Mouse (Mus musculus) large intestine, adult 2 months (tissue): ENCODE results near the gene Tmem208. TPM values are rescaled to one million over a fixed set of nuclear protein-coding genes. Genes with fewer than 3 reads are reported as not detected.

Source experiments
- DNase-seq: peaks from one replicate; pipeline ENCODE4 v3.0.0-alpha.2; 2012; ENCODE audit warnings: low read depth, low spot score
- WGBS: fragments of 180-500 bp; shearing (Covaris S2); methylation state at CpG from one replicate; pipeline ENCODE4 v1.1.7; 2018; 5-methylcytosine and 5-hydroxymethylcytosine counted together
- polyA plus RNA-seq: library from polyadenylated mRNA; depleted of rRNA; stranded (reverse); fragments of >200 nt; gene quantifications from 2 replicates; pipeline ENCODE4 v1.2.3, GENCODE M21; 2012

Tmem208 gene
- polyA plus RNA-seq, 1 experiment: 134 TPM

GRCm38 (mm10) chr8:105317941-105318340 lies 8.2 kb upstream of the Tmem208 start:
- DNase-seq: no peak
- 74% methylated on average over 4 of the region's 4 CpGs for WGBS

DNA sequence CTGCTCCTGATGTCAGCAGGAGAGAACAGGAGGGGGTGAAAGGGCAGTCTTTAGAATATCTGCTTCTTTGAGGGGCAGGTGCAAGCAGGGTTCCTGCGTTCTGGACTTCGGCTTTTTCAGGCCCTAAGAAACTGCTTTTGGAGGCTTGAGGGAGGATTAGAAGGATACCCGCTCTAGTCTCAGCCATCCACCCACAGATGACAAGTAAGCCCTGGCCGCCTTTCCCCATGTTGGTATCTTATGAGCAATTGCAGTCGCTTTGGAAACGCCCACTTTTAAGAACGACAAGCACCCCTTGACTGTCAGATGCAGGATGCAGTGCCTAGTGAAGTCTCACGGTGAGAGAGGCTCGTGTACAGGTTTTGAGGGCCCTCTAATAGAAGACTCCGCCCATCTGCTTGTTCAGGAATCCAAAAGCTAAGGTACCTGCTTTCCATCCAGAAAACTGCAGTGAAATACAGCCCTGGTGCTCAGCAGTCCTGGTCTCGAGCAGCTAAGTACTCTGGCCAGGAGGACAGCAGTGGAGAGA lies 7.4 kb upstream of the Tmem208 start:
- no peak for DNase-seq
- WGBS: 83% methylated on average over 11 of the region's 11 CpGs

GRCm38 (mm10) chr8:105323183-105323582 lies 3.0 kb upstream of the Tmem208 start:
- no peak for DNase-seq
- WGBS: 86% methylated on average over 4 of the region's 4 CpGs

- WGBS: 0% methylated on average over 12 of the region's 12 CpGs
- no peak for DNase-seq
Measured at GRCm38 (mm10) chr8:105325641-105326093, 487 bp upstream of the Tmem208 start.

DNA sequence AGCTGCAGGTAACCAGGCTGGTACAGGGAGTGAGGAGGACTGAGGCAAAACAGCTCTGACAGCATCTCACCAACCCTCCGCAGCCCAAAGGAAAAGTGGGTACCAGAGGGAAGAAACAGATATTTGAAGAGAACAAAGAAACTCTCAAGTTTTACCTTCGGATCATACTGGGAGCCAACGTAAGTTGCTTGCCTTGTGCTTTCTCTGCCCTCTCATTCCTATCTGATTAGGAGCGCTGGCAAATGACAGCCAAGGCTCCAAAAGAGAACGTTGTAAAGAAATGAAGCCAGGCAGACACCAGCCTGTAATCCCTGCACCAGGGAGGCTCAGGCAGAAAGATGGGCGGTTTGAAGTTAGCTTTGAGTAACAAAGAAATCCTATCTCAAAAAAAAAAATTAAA lies 814 bp downstream of the Tmem208 start:
- 20% methylated on average over 6 of the region's 6 CpGs for WGBS
- DNase-seq: no peak

GRCm38 (mm10) chr8:105330325-105330724 lies 4.2 kb downstream of the Tmem208 start:
- DNase-seq: no peak
- 56% methylated on average over 12 of the region's 12 CpGs for WGBS

GRCm38 (mm10) chr8:105331469-105331868 lies 5.3 kb downstream of the Tmem208 start:
- 93% methylated on average over 22 of the region's 22 CpGs for WGBS
- DNase-seq: no peak

DNA sequence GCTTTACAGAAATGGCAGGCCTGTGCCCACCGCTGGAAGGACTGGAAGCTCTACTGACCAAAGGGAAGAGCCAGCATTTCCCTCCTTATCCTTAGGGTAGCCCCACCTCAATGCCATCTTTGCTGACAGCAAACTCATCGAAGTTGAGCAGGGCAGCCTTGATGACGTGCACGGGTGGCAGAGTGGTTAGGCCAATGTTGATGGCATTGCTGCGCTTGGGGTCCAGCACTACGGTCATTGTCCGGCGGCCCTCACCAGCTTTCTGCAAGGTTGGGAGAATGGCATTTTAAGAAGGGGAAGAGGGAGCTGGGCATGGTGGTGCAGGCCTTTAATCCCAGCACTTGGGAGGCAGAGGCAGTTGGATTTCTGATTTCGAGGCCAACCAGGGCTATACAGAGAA lies 5.8 kb downstream of the Tmem208 start:
- 93% methylated on average over 9 of the region's 9 CpGs for WGBS
- no peak for DNase-seq

DNA sequence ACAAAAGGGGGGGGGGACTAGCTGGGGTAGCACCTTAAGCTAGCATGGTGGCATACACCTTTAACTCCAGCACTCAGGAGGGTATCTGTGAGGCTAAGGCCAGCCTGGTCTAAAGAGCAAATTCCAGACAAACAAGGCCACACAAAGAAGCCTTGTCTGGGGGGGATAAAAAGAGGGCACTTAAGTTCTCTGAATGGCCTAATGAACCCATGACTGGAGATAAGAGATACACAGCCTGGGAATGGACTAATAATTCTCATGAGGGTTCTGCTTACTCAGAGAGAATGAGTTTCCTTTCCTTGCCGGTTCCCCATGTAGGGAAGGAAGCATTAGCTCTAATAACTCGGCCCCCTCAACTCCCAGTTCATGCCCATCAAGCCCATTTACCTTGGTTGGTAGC lies 6.4 kb downstream of the Tmem208 start:
- DNase-seq: no peak
- WGBS: 30% methylated on average over 2 of the region's 2 CpGs

- 90% methylated on average over 32 of the region's 32 CpGs for WGBS
Measured at GRCm38 (mm10) chr8:105336373-105337130, 10.4 kb downstream of the Tmem208 start.

GRCm38 (mm10) chr8:105338992-105339391 lies 12.8 kb downstream of the Tmem208 start:
- whole genome bisulfite sequencing: 21% methylated on average over 4 of the region's 4 CpGs
- DNase-seq: no peak

More at GRCm38 (mm10) chr8:105336373-105337130, 10.4 kb downstream of the Tmem208 start:
- no peak for DNase-seq

DNA sequence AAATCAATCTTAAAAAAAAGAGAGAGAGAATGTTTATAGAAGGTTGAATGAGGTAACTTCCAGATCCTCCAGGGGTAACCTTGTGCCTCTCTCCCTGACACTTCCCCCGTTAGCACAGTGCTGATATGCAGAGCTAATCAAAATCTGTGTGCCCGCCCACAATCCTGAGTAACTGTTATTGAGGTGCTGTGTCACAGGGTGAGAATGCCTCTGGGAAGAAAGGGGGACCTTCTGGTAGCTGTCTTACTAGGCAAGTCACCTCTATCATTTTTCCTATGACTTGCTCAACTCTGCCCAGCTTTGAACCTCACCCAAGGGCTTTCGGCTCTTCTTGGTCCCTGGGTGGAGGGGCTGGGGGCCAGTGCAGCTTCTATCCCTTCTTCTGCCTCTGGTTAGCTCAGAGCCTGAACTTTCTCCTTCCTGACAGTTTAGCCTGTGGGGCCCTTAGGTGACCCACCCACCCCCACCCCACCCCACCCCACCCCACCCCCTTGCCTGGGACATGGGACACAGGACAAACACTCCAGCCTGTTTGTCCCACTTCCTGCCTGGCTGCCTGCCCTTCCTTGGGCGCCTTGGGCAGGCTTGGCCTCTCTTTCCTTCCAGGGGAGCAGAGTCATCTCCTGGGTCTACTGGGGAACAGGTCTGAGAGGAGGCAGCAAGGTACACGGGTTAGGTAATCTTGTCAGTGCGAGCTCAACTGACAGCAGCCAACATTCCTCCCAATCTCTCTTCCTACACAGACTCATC lies 13.9 kb downstream of the Tmem208 start:
- 30% methylated on average over 6 of the region's 6 CpGs for WGBS
- no peak for DNase-seq

DNA sequence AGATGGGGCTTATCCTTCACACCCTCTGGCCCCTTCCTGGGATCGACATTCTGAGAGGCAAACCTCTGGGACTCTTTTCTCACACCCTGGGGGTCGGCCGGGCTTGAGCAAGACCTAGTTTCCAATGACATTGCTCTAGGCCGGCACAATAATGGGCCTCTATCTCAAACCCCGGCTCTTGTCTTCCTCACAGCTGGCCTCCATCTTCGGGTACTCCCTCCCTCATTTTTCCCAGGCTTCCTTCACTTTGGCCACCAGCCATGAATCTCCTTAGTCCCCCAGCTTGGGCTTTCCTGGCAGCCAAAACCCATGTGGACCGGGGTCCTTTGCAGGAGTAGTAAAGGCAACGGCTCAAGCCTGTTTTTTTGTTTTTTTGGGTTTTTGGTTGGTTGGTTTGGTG lies 15.2 kb downstream of the Tmem208 start:
- WGBS: 50% methylated on average over 8 of the region's 8 CpGs
- DNase-seq: no peak

GRCm38 (mm10) chr8:105342768-105343167 lies 16.6 kb downstream of the Tmem208 start:
- no peak for DNase-seq
- 48% methylated on average over 4 of the region's 4 CpGs for WGBS

DNA sequence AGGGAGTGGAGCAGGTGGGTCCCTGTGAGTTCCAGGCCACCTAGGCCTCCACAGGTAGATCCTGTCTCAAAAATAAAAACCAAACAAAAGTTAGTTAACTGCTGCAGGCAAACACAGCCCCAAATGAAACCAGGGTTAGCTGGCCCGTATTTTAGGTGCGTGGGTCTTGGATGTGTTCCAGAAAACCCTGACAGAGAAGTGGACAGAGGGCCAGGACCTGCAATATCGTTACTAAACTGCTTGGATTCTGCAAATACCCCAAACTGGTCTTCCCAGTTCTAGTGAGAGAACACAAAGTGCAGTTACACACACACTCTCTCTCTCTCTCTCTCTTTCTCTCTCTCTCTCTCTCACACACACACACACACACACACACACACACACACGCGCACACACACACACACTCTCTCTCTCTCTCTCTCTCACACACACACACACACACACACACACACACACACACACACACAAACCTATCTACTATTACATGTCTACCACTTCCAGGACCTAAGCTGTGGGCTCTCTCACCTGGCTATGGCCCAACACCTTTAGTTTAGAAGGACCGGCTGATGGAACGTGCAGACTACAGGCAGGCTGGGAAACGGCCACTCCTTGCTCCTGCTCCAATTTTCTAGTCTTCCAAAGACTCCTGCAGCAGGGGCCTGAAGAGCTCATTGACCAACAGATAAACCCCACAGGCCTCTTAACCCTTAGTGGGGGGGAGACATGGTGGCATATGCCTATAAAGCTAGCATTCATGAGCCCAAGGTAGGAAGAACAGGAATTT lies 17.8 kb downstream of the Tmem208 start:
- WGBS: 17% methylated on average over 7 of the region's 8 CpGs
- no peak for DNase-seq

GRCm38 (mm10) chr8:105345061-105345975 lies 19.2 kb downstream of the Tmem208 start:
- no peak for DNase-seq
- 12% methylated on average over 7 of the region's 7 CpGs for WGBS

DNA sequence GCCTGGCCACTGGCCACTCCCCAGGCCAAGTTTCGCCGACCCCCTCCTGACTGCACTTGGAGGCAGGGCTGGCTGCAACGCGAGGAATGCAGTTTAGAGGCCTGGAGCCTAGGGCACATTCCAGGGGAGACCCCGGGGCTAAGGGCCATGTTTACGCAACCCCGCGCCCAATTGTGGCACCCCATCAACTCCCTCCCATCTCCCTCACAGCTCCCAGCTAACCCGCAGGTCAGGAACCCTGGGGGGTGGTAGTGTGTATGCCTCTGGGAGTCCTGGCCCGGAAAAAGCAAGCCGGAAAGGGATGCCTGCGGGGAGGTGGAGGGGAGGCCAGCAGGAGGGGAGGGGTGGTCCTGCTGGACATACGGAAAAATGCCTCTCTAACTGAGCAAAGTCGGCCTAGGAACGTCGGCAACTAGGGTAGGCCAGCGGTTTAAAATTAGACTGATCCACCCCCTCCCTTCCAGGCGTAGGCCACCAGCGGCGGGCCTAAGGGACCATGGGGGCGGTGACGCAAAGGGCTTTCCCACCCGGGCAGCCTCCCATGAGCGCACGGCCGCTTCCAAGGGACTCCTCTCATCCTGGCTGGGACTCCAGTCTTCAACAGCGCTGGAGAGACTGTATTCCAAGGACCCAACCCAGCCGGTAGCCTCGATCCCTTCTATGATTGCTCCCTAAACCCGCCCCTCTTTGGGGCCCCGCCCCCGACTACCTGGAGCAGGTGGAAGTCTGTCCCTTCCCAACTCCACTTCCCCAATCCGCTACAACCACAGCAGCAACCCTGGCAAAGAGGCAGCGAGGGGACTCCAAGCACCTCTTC lies 20.7 kb downstream of the Tmem208 start:
- DNase-seq: peak; percentile 89

More for the DNA sequence above, 20.7 kb downstream of the Tmem208 start:
- WGBS: 1% methylated on average over 34 of the region's 34 CpGs
